Mouse (Mus musculus) right cerebral cortex, postnatal 25 days (tissue): ENCODE results near the gene Fbln2.

ENCODE experiments used
- DNase-seq: peaks from one replicate; pipeline ENCODE4 v3.0.0; 2022

Fbln2 gene

GRCm38 (mm10) chr6:91231523-91231922 lies 19.3 kb downstream of the Fbln2 start:
- no peak for DNase-seq

- DNase-seq, result no peak
Observed at GRCm38 (mm10) chr6:91233011-91233410, 20.8 kb downstream of the Fbln2 start.

- no peak for DNase-seq
Observed at GRCm38 (mm10) chr6:91233424-91234015, 21.3 kb downstream of the Fbln2 start.

- DNase-seq, result no peak
Observed at GRCm38 (mm10) chr6:91236006-91236405, 23.8 kb downstream of the Fbln2 start.

GRCm38 (mm10) chr6:91236429-91236828 lies 24.2 kb downstream of the Fbln2 start:
- DNase-seq, result no peak

GRCm38 (mm10) chr6:91237273-91237672 lies 25.0 kb downstream of the Fbln2 start:
- DNase-seq, result no peak

GRCm38 (mm10) chr6:91240537-91240936 lies 28.3 kb downstream of the Fbln2 start:
- no peak for DNase-seq

- no peak for DNase-seq
Observed at GRCm38 (mm10) chr6:91240964-91241363, 28.7 kb downstream of the Fbln2 start.

GRCm38 (mm10) chr6:91243395-91243794 lies 31.1 kb downstream of the Fbln2 start:
- DNase-seq, result peak; percentile 59

GRCm38 (mm10) chr6:91244331-91244730 lies 32.1 kb downstream of the Fbln2 start:
- DNase-seq, result peak; percentile 66

GRCm38 (mm10) chr6:91245331-91245730 lies 33.1 kb downstream of the Fbln2 start:
- no peak for DNase-seq

GRCm38 (mm10) chr6:91247343-91247742 lies 35.1 kb downstream of the Fbln2 start:
- no peak for DNase-seq

- no peak for DNase-seq
Observed at GRCm38 (mm10) chr6:91248627-91249026, 36.4 kb downstream of the Fbln2 start.

- no peak for DNase-seq
Observed at GRCm38 (mm10) chr6:91249797-91250196, 37.5 kb downstream of the Fbln2 start.

- DNase-seq, result peak; percentile 70
Observed at GRCm38 (mm10) chr6:91259440-91260120, 47.3 kb downstream of the Fbln2 start.

- DNase-seq, result no peak
Observed at GRCm38 (mm10) chr6:91260347-91260986, 48.2 kb downstream of the Fbln2 start.

- no peak for DNase-seq
Observed at GRCm38 (mm10) chr6:91260987-91261367, 48.7 kb downstream of the Fbln2 start.

GRCm38 (mm10) chr6:91265616-91266015 lies 53.4 kb downstream of the Fbln2 start:
- no peak for DNase-seq

- no peak for DNase-seq
Observed at GRCm38 (mm10) chr6:91266647-91267046, 54.4 kb downstream of the Fbln2 start.

- DNase-seq, result no peak
Observed at GRCm38 (mm10) chr6:91268318-91268717, 56.1 kb downstream of the Fbln2 start.

- DNase-seq, result peak; percentile 52
Observed at GRCm38 (mm10) chr6:91277549-91277948, 65.3 kb downstream of the Fbln2 start.

- no peak for DNase-seq
Observed at GRCm38 (mm10) chr6:91278302-91278701, 66.0 kb downstream of the Fbln2 start.

GRCm38 (mm10) chr6:91279477-91279876 lies 67.2 kb downstream of the Fbln2 start:
- no peak for DNase-seq

GRCm38 (mm10) chr6:91281206-91281605 lies 69.0 kb downstream of the Fbln2 start:
- DNase-seq, result peak; percentile 89
